In the genomic region with DNA sequence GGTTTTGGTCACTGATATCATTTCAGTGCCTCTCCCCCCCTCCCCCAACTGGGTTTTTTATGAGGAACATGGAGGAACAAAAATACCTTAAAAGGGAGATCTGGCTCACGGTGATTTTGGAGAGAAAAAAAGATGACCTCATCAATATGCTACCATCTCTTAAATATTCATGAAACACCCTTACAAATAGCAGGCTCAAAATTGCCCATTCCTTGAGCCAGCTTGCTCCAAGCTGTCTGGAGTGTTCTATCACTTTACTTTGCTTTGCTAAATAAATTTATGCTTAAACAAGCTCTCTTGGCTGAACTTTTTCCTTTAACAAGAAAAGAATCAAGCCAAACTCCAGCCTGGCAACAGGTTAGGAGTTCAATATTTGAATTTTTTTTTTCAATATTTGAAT, we compare ENCODE assay signal across 26 mouse cellular contexts.
"Had no signal": no experiment of that assay in that cellular context is flagged by ENCODE, and none has a peak within 500 bp of the region (broad histone marks: within the 10 kb centered on the region; RNA-seq: fewer than 3 reads in every experiment).

No protein-coding gene starts in this region.

- H3K36me3 ChIP-seq: heart, embryonic 13.5 days; heart, embryonic 15.5 days; hindbrain, embryonic 13.5 days; hindbrain, embryonic 15.5 days; kidney, embryonic 15.5 days; limb, embryonic 13.5 days; limb, embryonic 15.5 days; liver, embryonic 12.5 days had no signal

- H3K27ac ChIP-seq: heart, adult 2 months; heart, embryonic 13.5 days; heart, embryonic 15.5 days; hindbrain, embryonic 13.5 days; hindbrain, embryonic 15.5 days; hindbrain, postnatal 0 days; kidney, embryonic 15.5 days; kidney, postnatal 0 days; limb, embryonic 13.5 days; limb, embryonic 15.5 days; liver, embryonic 12.5 days; liver, embryonic 14.5 days had no signal

- H3K9me3 ChIP-seq: heart, embryonic 15.5 days; hindbrain, embryonic 13.5 days; hindbrain, embryonic 15.5 days; kidney, embryonic 15.5 days; limb, embryonic 15.5 days; liver, embryonic 12.5 days had no signal

- DNase-seq: gastrocnemius, postnatal 14 days; gastrocnemius, postnatal 36 days; heart, adult 2 months; heart, postnatal 14 days; heart, postnatal 36 days; kidney, adult 11 months; kidney, adult 2 months; kidney, adult 9 months; kidney, postnatal 14 days; kidney, postnatal 36 days; layer of hippocampus, adult 9-11 months; layer of hippocampus, postnatal 36 days; left cerebral cortex, postnatal 4 days had no signal

- ATAC-seq: hindbrain, postnatal 0 days; intestine, embryonic 16.5 days; liver, embryonic 12.5 days had no signal

- H3K9ac ChIP-seq: heart, embryonic 13.5 days; heart, embryonic 15.5 days; hindbrain, embryonic 13.5 days; hindbrain, embryonic 15.5 days; kidney, embryonic 15.5 days; limb, embryonic 13.5 days; limb, embryonic 15.5 days; liver, embryonic 12.5 days; liver, embryonic 14.5 days had no signal

- H3K27me3 ChIP-seq: heart, embryonic 13.5 days; heart, embryonic 15.5 days; hindbrain, embryonic 13.5 days; hindbrain, embryonic 15.5 days; kidney, embryonic 15.5 days; limb, embryonic 13.5 days; limb, embryonic 15.5 days; liver, embryonic 12.5 days had no signal

- H3K4me2 ChIP-seq: heart, embryonic 11.5 days; heart, embryonic 13.5 days; heart, embryonic 15.5 days; hindbrain, embryonic 13.5 days; hindbrain, embryonic 15.5 days; kidney, embryonic 15.5 days; limb, embryonic 13.5 days; limb, embryonic 15.5 days; liver, embryonic 12.5 days had no signal

- H3K4me3 ChIP-seq: heart, adult 2 months; heart, embryonic 13.5 days; heart, embryonic 15.5 days; hindbrain, embryonic 13.5 days; hindbrain, embryonic 15.5 days; kidney, embryonic 15.5 days; limb, embryonic 13.5 days; limb, embryonic 15.5 days; liver, embryonic 12.5 days had no signal

- H3K4me1 ChIP-seq: heart, embryonic 13.5 days; heart, embryonic 15.5 days; hindbrain, embryonic 13.5 days; hindbrain, embryonic 15.5 days; kidney, embryonic 15.5 days; limb, embryonic 13.5 days; limb, embryonic 15.5 days; liver, embryonic 12.5 days had no signal
